Mouse (Mus musculus): ENCODE results near the gene Galnt10. TPM values are rescaled to one million over a fixed set of nuclear protein-coding genes. Genes with fewer than 3 reads are reported as not detected.

Galnt10 gene
- polyA plus RNA-seq, 1 experiment, result 37.0 TPM

GRCm38 (mm10) chr11:57779824-57780223, 134.6 kb downstream of the Galnt10 start:
- peak overlapping the region; percentile 75 for H3K27ac ChIP-seq (ENCODE audit: insufficient read depth, low read depth, low read length)
- WGBS, result 30% methylated on average over 14 of the region's 14 CpGs
- peaks cover 27% of the 10 kb centered on the region for H3K36me3 ChIP-seq (ENCODE audit: control insufficient read depth, insufficient read depth, low read length)
- no peaks in the 10 kb centered on the region for H3K27me3 ChIP-seq (ENCODE audit: control insufficient read depth, insufficient read depth, low read length)
- no peak overlapping the region for H3K4me3 ChIP-seq (ENCODE audit: low read depth, low read length)
- TF ChIP-seq POLR2A (IDR thresholded peaks at IDR 0.05; ENCODE audit: low read depth, low read length) (no peak), CTCF (IDR thresholded peaks at IDR 0.05; ENCODE audit: extremely low read depth, insufficient read length, insufficient replicate concordance, low read depth, low read length) (no peak)
- H3K4me1 ChIP-seq (ENCODE audit: control insufficient read depth, insufficient read depth, insufficient read length, low read length), result peaks cover 4% of the 10 kb centered on the region

DNA sequence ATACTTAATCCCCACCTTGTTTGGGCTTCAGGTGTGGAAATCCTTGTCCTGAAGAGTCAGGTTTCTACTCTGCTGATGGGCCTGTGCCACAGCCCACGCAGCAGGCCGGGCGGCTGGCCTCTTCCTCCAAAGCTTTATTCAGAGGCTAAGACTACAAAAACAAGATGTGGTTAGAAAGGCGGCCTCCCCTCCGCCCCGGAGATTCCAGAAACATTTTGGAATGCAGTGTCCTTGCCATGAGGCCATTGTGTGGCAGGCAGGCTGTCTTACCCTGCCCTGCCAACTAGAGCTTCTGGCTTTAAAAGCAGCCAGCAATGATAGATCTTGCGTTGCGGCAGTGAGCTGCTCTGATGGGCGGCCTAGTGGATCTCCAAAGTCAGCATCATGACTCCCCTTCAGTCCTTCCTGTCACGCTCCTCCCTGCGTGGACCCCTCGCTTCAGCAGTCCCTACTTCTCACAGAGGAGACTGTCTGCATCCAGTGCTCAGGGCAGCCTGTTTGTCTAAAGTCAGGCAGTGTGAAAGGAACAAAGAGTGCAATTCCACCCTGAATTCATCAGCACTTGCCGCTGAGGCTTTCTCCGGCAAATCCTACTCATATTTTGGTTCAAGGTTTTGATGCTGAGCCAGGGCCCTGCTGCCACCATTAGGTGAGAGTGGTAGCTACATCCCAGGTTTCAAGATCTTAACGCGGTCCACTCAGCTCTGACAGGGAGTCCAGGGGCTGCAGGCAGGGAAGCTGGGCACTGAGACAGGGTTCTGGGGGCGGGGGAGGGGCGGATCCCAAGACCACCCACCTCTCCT, 141.6 kb downstream of the Galnt10 start:
- TF ChIP-seq CTCF (IDR thresholded peaks at IDR 0.05; ENCODE audit: extremely low read depth, insufficient read length, insufficient replicate concordance, low read depth, low read length) (no peak), POLR2A (IDR thresholded peaks at IDR 0.05; ENCODE audit: low read depth, low read length) (no peak)
- no peaks in the 10 kb centered on the region; the same call in 1 of the 2 replicates for H3K4me1 ChIP-seq (ENCODE audit: control insufficient read depth, insufficient read depth, insufficient read length, low read length)
- 73% methylated on average over 18 of the region's 18 CpGs for WGBS
- no peak overlapping the region for H3K27ac ChIP-seq (ENCODE audit: insufficient read depth, low read depth, low read length)
- H3K27me3 ChIP-seq (ENCODE audit: control insufficient read depth, insufficient read depth, low read length), result no peaks in the 10 kb centered on the region
- peaks cover 23% of the 10 kb centered on the region for H3K36me3 ChIP-seq (ENCODE audit: control insufficient read depth, insufficient read depth, low read length)
- no peak overlapping the region for H3K4me3 ChIP-seq (ENCODE audit: low read depth, low read length)

DNA sequence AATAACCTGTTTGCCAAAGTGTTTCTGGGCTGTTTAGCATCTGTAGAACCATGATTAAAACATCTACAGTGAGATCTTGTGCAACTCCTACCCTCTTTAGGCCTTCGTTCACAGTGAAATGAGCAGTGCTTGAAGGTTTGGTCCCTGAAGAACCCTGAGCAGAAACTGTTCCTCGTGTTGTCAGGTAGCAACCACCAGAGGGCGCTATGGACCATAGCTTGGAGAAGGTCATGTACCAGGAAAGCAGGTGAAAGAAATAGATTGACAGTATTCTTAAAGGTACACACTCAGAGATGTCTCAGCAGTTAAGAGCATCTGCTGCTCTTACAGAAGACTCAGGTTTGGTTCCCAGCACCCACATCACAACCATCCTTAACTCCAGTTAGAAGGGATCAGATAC, 142.7 kb downstream of the Galnt10 start:
- WGBS, result 24% methylated on average over 3 of the region's 3 CpGs
- Histone ChIP-seq H3K27ac (ENCODE audit: insufficient read depth, low read depth, low read length) (no peak overlapping the region), H3K36me3 (ENCODE audit: control insufficient read depth, insufficient read depth, low read length) (peaks cover 18% of the 10 kb centered on the region), H3K27me3 (ENCODE audit: control insufficient read depth, insufficient read depth, low read length) (no peaks in the 10 kb centered on the region), H3K4me1 (ENCODE audit: control insufficient read depth, insufficient read depth, insufficient read length, low read length) (no peaks in the 10 kb centered on the region), H3K4me3 (ENCODE audit: low read depth, low read length) (no peak overlapping the region)
- TF ChIP-seq POLR2A (IDR thresholded peaks at IDR 0.05; ENCODE audit: low read depth, low read length) (no peak), CTCF (IDR thresholded peaks at IDR 0.05; ENCODE audit: extremely low read depth, insufficient read length, insufficient replicate concordance, low read depth, low read length) (peak; percentile 61; the same call in 1 of the 2 replicates)

DNA sequence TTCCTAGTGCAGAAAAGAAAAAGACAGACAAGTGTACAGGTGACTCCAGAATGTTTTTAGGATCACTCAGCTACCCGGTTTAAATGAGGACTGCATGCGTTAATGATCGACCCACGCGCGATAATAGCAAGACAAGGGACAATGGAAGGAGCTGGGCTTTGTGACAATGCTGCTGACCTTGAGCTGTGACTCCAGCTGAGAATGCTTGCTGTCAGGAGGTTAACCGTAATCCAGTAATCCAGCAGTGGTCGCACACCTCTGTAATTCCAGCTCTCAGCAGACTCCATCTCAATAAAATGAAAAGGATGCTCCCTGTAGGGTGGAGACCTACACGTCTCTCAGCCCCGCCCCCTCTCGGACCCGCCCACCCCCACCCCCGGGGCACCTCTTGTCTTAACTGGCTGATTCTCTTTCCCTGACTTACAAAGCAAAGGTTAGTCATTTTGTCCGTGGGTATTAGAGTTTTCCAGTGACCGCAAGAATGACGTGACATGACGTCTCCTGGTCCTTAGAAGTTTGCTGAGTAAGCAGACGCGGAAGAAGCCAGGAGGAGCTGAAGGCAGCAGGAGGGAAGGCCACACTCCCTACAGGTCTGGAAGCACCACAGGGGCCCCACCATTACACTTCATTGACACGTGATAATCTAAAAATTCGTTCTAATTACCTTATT, 145.8 kb downstream of the Galnt10 start:
- Histone ChIP-seq H3K27ac (ENCODE audit: insufficient read depth, low read depth, low read length) (no peak overlapping the region), H3K27me3 (ENCODE audit: control insufficient read depth, insufficient read depth, low read length) (no peaks in the 10 kb centered on the region), H3K4me3 (ENCODE audit: low read depth, low read length) (no peak overlapping the region), H3K4me1 (ENCODE audit: control insufficient read depth, insufficient read depth, insufficient read length, low read length) (no peaks in the 10 kb centered on the region), H3K36me3 (ENCODE audit: control insufficient read depth, insufficient read depth, low read length) (0 out of 2 replicates have a peak, but pooled peaks cover 4% of the 10 kb centered on the region)
- TF ChIP-seq POLR2A (IDR thresholded peaks at IDR 0.05; ENCODE audit: low read depth, low read length) (no peak), CTCF (IDR thresholded peaks at IDR 0.05; ENCODE audit: extremely low read depth, insufficient read length, insufficient replicate concordance, low read depth, low read length) (no peak)
- WGBS, result 13% methylated on average over 21 of the region's 21 CpGs

- TF ChIP-seq CTCF (IDR thresholded peaks at IDR 0.05; ENCODE audit: extremely low read depth, insufficient read length, insufficient replicate concordance, low read depth, low read length), result no peak
- 76% methylated on average over 6 of the region's 6 CpGs for WGBS
- no peak overlapping the region for H3K27ac ChIP-seq (ENCODE audit: insufficient read depth, low read depth, low read length)
- no peaks in the 10 kb centered on the region for H3K4me1 ChIP-seq (ENCODE audit: control insufficient read depth, insufficient read depth, insufficient read length, low read length)
- no peaks in the 10 kb centered on the region for H3K27me3 ChIP-seq (ENCODE audit: control insufficient read depth, insufficient read depth, low read length)
- no peaks in the 10 kb centered on the region for H3K36me3 ChIP-seq (ENCODE audit: control insufficient read depth, insufficient read depth, low read length)
- no peak overlapping the region for H3K4me3 ChIP-seq (ENCODE audit: low read depth, low read length)
Measured at GRCm38 (mm10) chr11:57795086-57795485, 149.8 kb downstream of the Galnt10 start.

GRCm38 (mm10) chr11:57797828-57798227, 152.6 kb downstream of the Galnt10 start:
- Histone ChIP-seq H3K27ac (ENCODE audit: insufficient read depth, low read depth, low read length) (no peak overlapping the region), H3K4me3 (ENCODE audit: low read depth, low read length) (no peak overlapping the region), H3K4me1 (ENCODE audit: control insufficient read depth, insufficient read depth, insufficient read length, low read length) (peaks cover under 1% of the 10 kb centered on the region; the same call in 1 of the 2 replicates), H3K36me3 (ENCODE audit: control insufficient read depth, insufficient read depth, low read length) (no peaks in the 10 kb centered on the region), H3K27me3 (ENCODE audit: control insufficient read depth, insufficient read depth, low read length) (no peaks in the 10 kb centered on the region)
- TF ChIP-seq POLR2A (IDR thresholded peaks at IDR 0.05; ENCODE audit: low read depth, low read length) (no peak), CTCF (IDR thresholded peaks at IDR 0.05; ENCODE audit: extremely low read depth, insufficient read length, insufficient replicate concordance, low read depth, low read length) (no peak)
- 82% methylated on average over 9 of the region's 9 CpGs for WGBS

- TF ChIP-seq CTCF (IDR thresholded peaks at IDR 0.05; ENCODE audit: extremely low read depth, insufficient read length, insufficient replicate concordance, low read depth, low read length), result no peak
- TF ChIP-seq POLR2A (IDR thresholded peaks at IDR 0.05; ENCODE audit: low read depth, low read length), result no peak
Measured at GRCm38 (mm10) chr11:57799456-57799855, 154.2 kb downstream of the Galnt10 start.

More at GRCm38 (mm10) chr11:57799456-57799855, 154.2 kb downstream of the Galnt10 start:
- H3K27ac ChIP-seq (ENCODE audit: insufficient read depth, low read depth, low read length), result no peak overlapping the region
- H3K36me3 ChIP-seq (ENCODE audit: control insufficient read depth, insufficient read depth, low read length), result no peaks in the 10 kb centered on the region
- H3K27me3 ChIP-seq (ENCODE audit: control insufficient read depth, insufficient read depth, low read length), result no peaks in the 10 kb centered on the region
- H3K4me3 ChIP-seq (ENCODE audit: low read depth, low read length), result no peak overlapping the region
- 91% methylated on average over 10 of the region's 10 CpGs for WGBS
- H3K4me1 ChIP-seq (ENCODE audit: control insufficient read depth, insufficient read depth, insufficient read length, low read length), result peaks cover 6% of the 10 kb centered on the region; the same call in 1 of the 2 replicates
